Mouse (Mus musculus): ENCODE data around the gene Tmem232. TPM values are rescaled to one million over a fixed set of nuclear protein-coding genes. Genes with fewer than 3 reads are reported as not detected.
"Not testable (repeated sequence)": the region's sequence is repeated elsewhere in the genome, so short reads cannot be mapped to it uniquely, and the experiment has no call there.

The Tmem232 gene
- polyA plus RNA-seq, 1 experiment from 2014 or later: 0.74 TPM

DNA sequence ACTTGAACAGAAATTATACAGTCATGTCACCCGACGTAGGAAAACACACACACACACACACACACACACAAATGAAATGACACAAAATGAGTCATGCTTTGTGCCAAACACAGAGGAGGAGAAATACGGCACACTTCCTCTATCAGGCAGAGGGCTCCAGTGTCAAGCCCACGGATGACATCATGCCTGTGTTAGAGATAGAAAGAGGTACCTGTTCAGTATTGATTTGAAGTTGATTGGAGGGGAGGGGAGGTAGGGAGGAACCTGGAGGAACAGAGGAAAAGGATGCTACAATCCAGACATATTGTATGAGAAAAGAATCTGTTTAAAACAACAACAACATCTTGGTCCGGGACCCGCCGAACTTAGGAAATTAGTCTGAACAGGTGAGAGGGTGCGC, 209.8 kb downstream of the Tmem232 start:
- no peaks in the 10 kb centered on the region for H3K9me3 ChIP-seq
- H3K4me3 ChIP-seq: no peak overlapping the region
- no peaks in the 10 kb centered on the region for H3K4me1 ChIP-seq (replicated peaks)
- no peaks in the 10 kb centered on the region for H3K36me3 ChIP-seq
- H3K4me2 ChIP-seq: no peak overlapping the region
- no peak overlapping the region for H3K27ac ChIP-seq (replicated peaks)
- H3K9ac ChIP-seq: no peak overlapping the region
- no peaks in the 10 kb centered on the region for H3K27me3 ChIP-seq
- ATAC-seq (ENCODE audit: low FRiP score, low read depth): no peak
- WGBS: 93% methylated on average over 8 of the region's 8 CpGs

DNA sequence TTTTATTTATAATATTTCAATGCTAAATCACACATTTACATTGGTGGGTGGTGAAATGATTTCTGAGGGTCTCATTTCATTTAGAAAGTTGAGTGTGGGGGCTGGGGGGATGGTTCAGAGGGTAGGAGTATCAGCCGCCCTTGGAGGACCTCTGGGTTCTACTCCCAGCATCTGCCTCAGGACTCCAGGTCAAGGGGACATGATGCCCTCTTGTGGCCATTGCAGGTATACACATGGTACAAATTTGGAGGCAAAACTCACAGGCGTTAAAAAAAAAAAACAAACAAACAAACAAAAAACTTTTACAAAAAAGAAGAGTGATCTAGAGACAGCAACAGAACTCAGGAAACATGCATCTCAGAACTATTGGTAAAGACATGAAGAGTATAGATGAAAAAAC, 215.3 kb downstream of the Tmem232 start:
- Histone ChIP-seq H3K27me3 (no peaks in the 10 kb centered on the region), H3K9me3 (no peaks in the 10 kb centered on the region), H3K36me3 (no peaks in the 10 kb centered on the region), H3K4me1 (replicated peaks) (no peaks in the 10 kb centered on the region), H3K9ac (no peak overlapping the region), H3K27ac (replicated peaks) (no peak overlapping the region), H3K4me2 (no peak overlapping the region), H3K4me3 (no peak overlapping the region)
- ATAC-seq (ENCODE audit: low FRiP score, low read depth): no peak
- WGBS: 26% methylated on average over 2 of the region's 2 CpGs

DNA sequence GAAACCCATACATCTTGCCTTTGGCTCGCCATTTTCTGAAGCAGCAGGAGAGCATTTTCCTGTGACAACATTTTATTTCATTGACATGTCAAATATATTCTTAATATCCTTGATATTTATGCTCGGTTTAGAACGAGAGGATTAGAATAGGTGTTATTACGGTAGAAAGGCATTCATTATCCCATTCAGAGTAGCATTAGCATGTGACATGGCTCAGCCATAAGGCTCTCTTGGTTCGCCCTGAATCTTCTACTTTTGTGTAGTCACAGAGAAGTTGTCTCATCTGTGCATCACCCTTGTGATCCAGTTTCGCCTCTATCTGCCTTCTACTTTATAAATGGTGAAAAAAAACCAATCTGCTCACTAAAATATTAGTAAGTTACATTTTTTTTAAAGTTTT, 220.0 kb downstream of the Tmem232 start:
- H3K4me2 ChIP-seq: no peak overlapping the region
- no peak overlapping the region for H3K27ac ChIP-seq (replicated peaks)
- H3K4me3 ChIP-seq: no peak overlapping the region
- H3K36me3 ChIP-seq: no peaks in the 10 kb centered on the region
- WGBS: 69% methylated on average over 6 of the region's 6 CpGs
- no peaks in the 10 kb centered on the region for H3K9me3 ChIP-seq
- ATAC-seq (ENCODE audit: low FRiP score, low read depth): no peak
- H3K4me1 ChIP-seq (replicated peaks): no peaks in the 10 kb centered on the region
- no peak overlapping the region for H3K9ac ChIP-seq
- H3K27me3 ChIP-seq: no peaks in the 10 kb centered on the region

DNA sequence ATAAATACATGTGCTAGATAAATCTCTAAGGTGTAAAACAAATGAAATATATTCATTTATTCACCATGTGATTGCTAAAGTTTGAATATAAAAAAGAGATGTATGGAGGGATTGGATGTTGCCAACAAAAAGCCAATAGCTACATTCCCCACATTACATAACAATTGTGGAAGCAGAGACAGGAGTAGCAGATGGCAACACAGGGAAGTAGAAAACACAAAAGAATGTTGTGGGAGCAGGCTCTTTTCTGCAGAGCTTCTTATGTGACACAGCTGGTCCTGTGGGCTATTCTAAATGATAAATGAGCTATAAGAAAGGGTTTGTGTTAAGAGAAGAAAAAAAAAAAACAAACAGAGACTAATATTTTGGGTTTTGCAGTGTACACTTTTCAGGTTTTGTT, 240.6 kb downstream of the Tmem232 start:
- Histone ChIP-seq H3K4me1 (replicated peaks) (no peaks in the 10 kb centered on the region), H3K9me3 (no peaks in the 10 kb centered on the region), H3K4me3 (no peak overlapping the region), H3K27me3 (no peaks in the 10 kb centered on the region), H3K36me3 (no peaks in the 10 kb centered on the region), H3K4me2 (no peak overlapping the region), H3K27ac (replicated peaks) (no peak overlapping the region), H3K9ac (no peak overlapping the region)
- ATAC-seq (ENCODE audit: low FRiP score, low read depth): no peak

DNA sequence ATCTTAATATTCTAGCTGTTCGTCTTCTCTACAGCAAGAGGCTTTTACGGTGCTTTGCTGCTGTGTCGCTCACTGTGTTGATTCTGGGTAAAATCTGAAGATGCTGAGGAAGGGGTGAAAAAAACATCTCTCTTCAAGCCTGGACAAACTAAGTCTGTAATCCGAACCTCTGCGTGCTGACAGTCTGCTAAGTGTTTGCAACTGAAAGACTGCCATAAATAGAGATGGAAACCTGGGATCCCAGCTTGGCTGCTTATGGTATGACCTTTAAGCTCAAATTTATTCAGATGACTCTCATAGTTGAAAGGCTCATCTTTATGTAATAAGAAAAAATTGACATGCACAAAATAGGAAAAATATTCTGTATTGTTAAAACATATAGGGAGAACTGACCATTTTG, 242.8 kb downstream of the Tmem232 start:
- H3K9ac ChIP-seq: no peak overlapping the region
- H3K27ac ChIP-seq (replicated peaks): no peak overlapping the region
- no peaks in the 10 kb centered on the region for H3K27me3 ChIP-seq
- ATAC-seq (ENCODE audit: low FRiP score, low read depth): no peak
- no peaks in the 10 kb centered on the region for H3K9me3 ChIP-seq
- no peak overlapping the region for H3K4me3 ChIP-seq
- WGBS: 90% methylated on average over 5 of the region's 5 CpGs
- H3K4me2 ChIP-seq: no peak overlapping the region
- no peaks in the 10 kb centered on the region for H3K36me3 ChIP-seq
- no peaks in the 10 kb centered on the region for H3K4me1 ChIP-seq (replicated peaks)

DNA sequence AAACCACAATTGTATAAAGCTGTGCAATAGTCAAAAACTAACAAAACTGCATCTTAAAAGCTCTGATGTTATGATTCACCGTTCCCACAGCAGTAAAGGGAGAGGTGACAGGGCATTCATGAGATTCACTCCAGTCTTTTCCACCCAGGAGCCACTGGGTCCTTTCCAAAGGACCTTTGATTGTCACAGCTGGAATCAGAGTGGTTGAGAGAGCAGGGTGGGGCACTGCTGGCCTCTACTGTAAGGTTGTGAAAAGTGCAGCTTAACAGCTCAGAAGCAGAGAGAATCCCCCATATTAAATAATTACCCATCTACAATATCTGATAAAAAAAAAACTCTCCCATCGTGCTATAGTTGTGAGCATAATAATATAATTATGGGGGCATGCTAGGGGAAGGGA, 288.4 kb downstream of the Tmem232 start:
- no peak for ATAC-seq (ENCODE audit: low FRiP score, low read depth)
- Histone ChIP-seq H3K4me1 (replicated peaks) (no peaks in the 10 kb centered on the region), H3K27ac (replicated peaks) (no peak overlapping the region), H3K9ac (no peak overlapping the region), H3K27me3 (no peaks in the 10 kb centered on the region), H3K4me3 (no peak overlapping the region), H3K9me3 (no peaks in the 10 kb centered on the region), H3K36me3 (no peaks in the 10 kb centered on the region), H3K4me2 (no peak overlapping the region)
- 69% methylated on average over 2 of the region's 2 CpGs for WGBS

DNA sequence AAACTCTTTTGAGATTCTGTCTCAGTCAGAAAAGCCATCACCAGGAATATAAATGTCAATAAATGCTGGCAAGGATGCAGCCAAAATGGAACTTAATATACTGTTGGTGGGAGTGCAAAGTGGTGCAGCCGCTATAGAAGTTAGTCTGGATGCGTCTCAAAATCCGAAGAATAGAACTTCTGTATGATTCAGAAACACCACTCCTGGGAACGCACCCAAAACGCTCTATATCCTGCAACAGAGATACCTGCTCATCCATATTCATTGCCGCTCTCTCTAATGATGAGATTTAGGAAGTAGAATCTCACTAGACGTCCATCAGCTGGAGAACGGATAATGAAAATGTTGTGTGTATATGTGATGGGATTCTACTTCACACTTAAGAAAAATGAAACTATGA, 290.3 kb downstream of the Tmem232 start:
- Histone ChIP-seq H3K36me3 (no peaks in the 10 kb centered on the region), H3K27ac (replicated peaks) (no peak overlapping the region), H3K4me2 (no peak overlapping the region), H3K27me3 (no peaks in the 10 kb centered on the region), H3K9me3 (no peaks in the 10 kb centered on the region), H3K9ac (no peak overlapping the region), H3K4me1 (replicated peaks) (no peaks in the 10 kb centered on the region), H3K4me3 (no peak overlapping the region)
- ATAC-seq (ENCODE audit: low FRiP score, low read depth): no peak
- 90% methylated on average over 8 of the region's 8 CpGs for WGBS

DNA sequence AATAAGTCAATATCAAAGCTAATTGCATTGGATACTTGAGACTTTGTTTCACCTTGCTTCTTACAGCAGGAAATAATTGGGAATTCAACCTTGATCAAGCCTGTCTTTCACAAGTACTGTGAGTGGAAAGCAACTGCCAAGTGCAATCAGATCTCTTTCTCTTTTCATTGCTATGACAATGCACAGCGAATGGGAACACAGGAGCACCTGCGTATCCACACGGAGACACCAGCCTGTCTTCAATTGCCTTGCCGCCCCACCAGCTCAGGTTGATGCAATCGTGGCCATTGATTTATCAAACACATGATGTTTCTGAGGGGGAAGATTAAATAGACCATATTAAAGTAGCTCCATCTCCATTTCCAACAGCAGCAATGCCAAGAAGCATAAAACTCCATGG, 296.9 kb downstream of the Tmem232 start:
- Histone ChIP-seq H3K4me2 (no peak overlapping the region), H3K27ac (replicated peaks) (no peak overlapping the region), H3K9ac (no peak overlapping the region), H3K9me3 (no peaks in the 10 kb centered on the region), H3K27me3 (no peaks in the 10 kb centered on the region), H3K4me1 (replicated peaks) (no peaks in the 10 kb centered on the region), H3K4me3 (no peak overlapping the region), H3K36me3 (no peaks in the 10 kb centered on the region)
- ATAC-seq (ENCODE audit: low FRiP score, low read depth): no peak
- WGBS: 68% methylated on average over 5 of the region's 5 CpGs

DNA sequence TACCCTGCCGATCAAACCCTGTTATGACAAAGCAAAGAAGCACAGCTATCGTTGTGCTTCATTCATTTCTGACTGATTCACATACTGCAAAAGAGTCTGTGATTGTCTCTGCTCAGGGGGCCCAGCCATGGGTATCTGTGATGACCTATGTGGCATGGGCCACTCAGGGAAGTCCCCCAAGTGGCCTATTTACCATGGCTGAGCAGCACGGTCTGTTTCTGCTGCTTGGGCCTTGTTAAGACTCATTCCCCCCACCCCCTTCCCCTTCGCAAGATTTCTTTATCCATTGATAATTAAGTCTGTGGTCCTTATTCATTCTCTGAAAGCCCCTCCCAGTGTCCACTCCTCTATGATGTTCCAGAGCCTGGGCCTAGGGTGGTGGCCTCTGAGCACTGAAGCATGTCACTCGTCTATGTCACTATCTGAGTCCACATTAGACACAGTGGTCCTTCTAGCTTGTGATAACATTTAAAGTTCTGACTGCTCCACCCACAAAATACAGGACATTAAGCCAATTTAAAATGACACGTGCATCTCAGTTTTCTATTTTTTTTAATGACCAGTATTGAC, 315.1 kb downstream of the Tmem232 start:
- H3K27me3 ChIP-seq: no peaks in the 10 kb centered on the region
- 47% methylated on average over 6 of the region's 6 CpGs for WGBS
- no peak overlapping the region for H3K4me2 ChIP-seq
- no peaks in the 10 kb centered on the region for H3K4me1 ChIP-seq (replicated peaks)
- no peak overlapping the region for H3K9ac ChIP-seq
- H3K36me3 ChIP-seq: no peaks in the 10 kb centered on the region
- no peak overlapping the region for H3K27ac ChIP-seq (replicated peaks)
- no peak overlapping the region for H3K4me3 ChIP-seq
- ATAC-seq (ENCODE audit: low FRiP score, low read depth): no peak; the same call in 1 of the 2 replicates
- no peaks in the 10 kb centered on the region for H3K9me3 ChIP-seq

DNA sequence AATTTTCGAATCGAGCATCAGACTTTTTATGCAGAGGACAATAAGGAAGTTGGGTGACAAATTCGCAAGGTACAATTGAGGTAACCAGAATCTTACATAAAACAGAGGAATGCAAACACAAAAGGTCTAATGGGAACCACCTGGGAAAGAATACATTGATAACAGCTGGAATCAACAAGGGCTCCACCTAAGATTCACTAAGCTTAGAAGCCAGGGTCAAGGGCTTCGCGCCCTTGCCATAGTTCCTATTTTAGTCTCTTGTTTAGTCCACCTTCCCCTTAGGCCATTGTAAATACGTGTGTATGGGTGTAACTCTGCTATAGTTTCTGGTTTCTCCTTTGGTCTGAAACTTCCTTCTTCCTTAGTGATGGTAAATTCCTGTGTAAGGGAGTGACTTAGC, 318.9 kb downstream of the Tmem232 start:
- not testable (repeated sequence) for H3K4me3 ChIP-seq; H3K4me2 ChIP-seq; H3K36me3 ChIP-seq; H3K4me1 ChIP-seq (replicated peaks); H3K9ac ChIP-seq; H3K9me3 ChIP-seq; H3K27ac ChIP-seq (replicated peaks); ATAC-seq (ENCODE audit: low FRiP score, low read depth); H3K27me3 ChIP-seq
- WGBS: 93% methylated on average over 6 of the region's 6 CpGs

Small RNA genes lying within 50 kb of the gene (microRNA-seq; reads per million reads assigned to microRNA genes)
- gene Gm25731: not detected

Other genes starting within 250 kb of the Tmem232 start
- gene Vapa, start 72.8 kb upstream of the Tmem232 start, polyA plus RNA-seq (2015; fragmentation: Nextera tagmentation; extraction: Ambion mirVana): 264 and 270 TPM in 2 replicates
- gene Txndc2, start 101.4 kb upstream of the Tmem232 start, polyA plus RNA-seq (2015; fragmentation: Nextera tagmentation; extraction: Ambion mirVana): 0.13 TPM in 1 of 2 replicates, not detected in the other
- gene Rab31, start 232.0 kb upstream of the Tmem232 start, polyA plus RNA-seq (2015; fragmentation: Nextera tagmentation; extraction: Ambion mirVana): 65.2 and 72.8 TPM in 2 replicates
- 44.1 and 44.6 TPM in 2 replicates for gene Ppp4r1, start 241.8 kb upstream of the Tmem232 start, polyA plus RNA-seq (2015; fragmentation: Nextera tagmentation; extraction: Ambion mirVana)